Mouse (Mus musculus): ENCODE measurements around the gene Parg.

Parg gene

GRCm38 (mm10) chr14:32321732-32322685, 120.3 kb downstream of the Parg start, which contains the start of gene Ogdhl:
Ogdhl (plus strand) TSS chr14:32322019.
- DNase-seq (ENCODE audit: low spot score) = no peak

- DNase-seq (ENCODE audit: low spot score) = no peak
These were observed 121.5 kb downstream of the Parg start for GRCm38 (mm10) chr14:32323221-32323620.

- DNase-seq (ENCODE audit: low spot score) = no peak
These were observed 125.6 kb downstream of the Parg start for GRCm38 (mm10) chr14:32327366-32327765.

- no peak for DNase-seq (ENCODE audit: low spot score)
These were observed 131.0 kb downstream of the Parg start for GRCm38 (mm10) chr14:32332515-32333445.

GRCm38 (mm10) chr14:32336021-32336420, 134.3 kb downstream of the Parg start:
- no peak for DNase-seq (ENCODE audit: low spot score)

GRCm38 (mm10) chr14:32336547-32336946, 134.8 kb downstream of the Parg start:
- no peak for DNase-seq (ENCODE audit: low spot score)

- DNase-seq (ENCODE audit: low spot score) = no peak
These were observed 140.1 kb downstream of the Parg start for GRCm38 (mm10) chr14:32341823-32342222.

GRCm38 (mm10) chr14:32344176-32344575, 142.4 kb downstream of the Parg start:
- DNase-seq (ENCODE audit: low spot score) = no peak

GRCm38 (mm10) chr14:32344694-32345093, 142.9 kb downstream of the Parg start:
- DNase-seq (ENCODE audit: low spot score) = no peak

Data from spleen, adult 12 weeks (tissue).